Mouse (Mus musculus): Measurements from ENCODE around the gene Nedd9. TPM values are rescaled to one million over a fixed set of nuclear protein-coding genes. Genes with fewer than 3 reads are reported as not detected.
A peak's percentile ranks its signal among the peaks of the same experiment; 100 is the strongest.

Nedd9 gene
- polyA plus RNA-seq, 1 experiment from 2014 or later, result 15.9 TPM

DNA sequence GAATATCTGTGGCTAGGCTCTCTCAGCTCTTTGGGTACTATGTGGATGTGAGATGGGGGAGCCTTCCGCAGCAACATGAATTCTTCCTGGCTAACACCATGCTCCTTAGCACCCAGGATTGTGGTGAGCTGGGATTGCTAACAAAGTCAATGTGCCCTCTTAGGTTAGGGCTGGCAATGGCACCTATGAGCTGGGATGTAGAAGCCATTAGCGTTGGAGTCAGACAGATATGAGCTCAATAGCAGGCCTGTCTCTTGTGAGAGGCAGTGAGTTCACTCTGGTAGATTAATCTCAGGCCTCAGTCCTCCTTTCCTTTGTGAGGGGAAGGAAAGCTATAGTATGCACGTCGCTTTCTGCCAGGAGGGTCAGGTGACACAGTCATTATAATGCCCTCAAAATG is 157.1 kb downstream of the Nedd9 start:
- Histone ChIP-seq H3K27ac (no peak overlapping the region), H3K9ac (replicated peaks) (no peak overlapping the region), H3K4me2 (replicated peaks) (no peak overlapping the region), H3K9me3 (no peaks in the 10 kb centered on the region), H3K27me3 (no peaks in the 10 kb centered on the region), H3K36me3 (no peaks in the 10 kb centered on the region), H3K4me1 (replicated peaks) (0 out of 2 replicates have a peak, but pooled peaks cover 8% of the 10 kb centered on the region), H3K4me3 (replicated peaks) (no peak overlapping the region)
- WGBS, result 89% methylated on average over 4 of the region's 4 CpGs
- ATAC-seq, result no peak

DNA sequence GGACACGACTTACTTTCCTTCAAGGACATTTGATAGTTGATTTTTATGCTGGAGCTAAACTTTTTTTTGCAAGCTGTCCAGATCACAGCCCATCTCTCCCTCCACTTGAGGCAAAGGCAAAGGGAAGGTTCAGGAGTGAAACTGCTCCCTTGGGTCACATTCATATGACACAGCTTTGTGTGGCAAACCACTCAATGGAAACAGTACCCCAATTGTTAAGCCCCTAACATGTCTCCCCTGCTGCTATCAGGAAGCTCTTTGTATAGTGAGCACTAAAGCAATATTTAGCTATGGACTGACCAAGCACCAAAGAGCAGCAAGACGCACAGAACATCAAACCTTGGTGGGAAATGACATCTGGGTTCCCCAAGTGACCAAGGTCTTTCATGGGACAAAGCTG is 158.7 kb downstream of the Nedd9 start:
- Histone ChIP-seq H3K27ac (no peak overlapping the region), H3K4me1 (replicated peaks) (0 out of 2 replicates have a peak, but pooled peaks cover 8% of the 10 kb centered on the region), H3K9me3 (no peaks in the 10 kb centered on the region), H3K36me3 (no peaks in the 10 kb centered on the region), H3K4me3 (replicated peaks) (no peak overlapping the region), H3K9ac (replicated peaks) (no peak overlapping the region), H3K27me3 (no peaks in the 10 kb centered on the region), H3K4me2 (replicated peaks) (no peak overlapping the region)
- WGBS, result 66% methylated on average over 2 of the region's 2 CpGs
- no peak for ATAC-seq

DNA sequence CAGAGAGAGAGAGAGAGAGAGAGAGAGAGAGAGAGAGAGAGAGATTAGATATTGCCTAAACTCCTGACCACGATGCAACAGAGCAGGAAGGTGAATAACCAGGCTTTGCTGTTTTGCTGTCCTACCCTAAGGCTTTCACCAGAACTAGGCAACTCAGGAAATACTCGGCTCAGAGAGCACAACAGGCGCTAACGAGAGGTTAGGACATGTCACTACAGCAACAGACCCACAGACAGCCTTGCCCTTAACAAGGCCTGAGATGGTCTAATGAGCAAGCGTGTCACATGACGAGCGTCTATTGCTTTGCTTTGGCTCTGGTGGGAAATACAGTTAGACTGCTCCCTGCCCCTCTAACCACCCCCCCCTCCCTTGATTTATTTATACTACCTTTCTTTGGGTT is 159.6 kb downstream of the Nedd9 start:
- Histone ChIP-seq H3K4me1 (replicated peaks) (0 out of 2 replicates have a peak, but pooled peaks cover 8% of the 10 kb centered on the region), H3K9ac (replicated peaks) (no peak overlapping the region), H3K4me3 (replicated peaks) (no peak overlapping the region), H3K4me2 (replicated peaks) (no peak overlapping the region), H3K27me3 (no peaks in the 10 kb centered on the region), H3K27ac (no peak overlapping the region), H3K9me3 (no peaks in the 10 kb centered on the region), H3K36me3 (no peaks in the 10 kb centered on the region)
- ATAC-seq, result no peak
- 67% methylated on average over 7 of the region's 7 CpGs for WGBS

DNA sequence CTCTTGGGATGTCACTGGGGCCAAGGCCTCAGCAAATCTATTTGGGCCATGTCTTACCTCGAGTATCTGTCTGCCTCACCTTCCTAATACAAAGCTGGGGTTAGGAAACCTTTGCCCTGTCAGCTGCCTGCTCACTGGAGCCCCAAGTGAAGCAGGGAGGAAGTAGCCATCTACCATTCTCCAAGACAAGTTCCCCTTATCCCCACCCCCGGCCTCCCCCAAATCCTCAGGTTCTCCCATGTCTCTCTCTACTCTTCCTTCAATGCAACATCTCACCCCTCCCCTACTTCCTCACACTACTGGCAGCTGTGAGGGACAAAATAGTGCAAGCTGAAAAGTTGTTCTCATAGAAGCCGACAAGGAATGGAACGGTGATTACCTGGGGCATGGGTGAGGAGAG is 161.0 kb downstream of the Nedd9 start:
- no peak for ATAC-seq
- 86% methylated on average over 4 of the region's 4 CpGs for WGBS

DNA sequence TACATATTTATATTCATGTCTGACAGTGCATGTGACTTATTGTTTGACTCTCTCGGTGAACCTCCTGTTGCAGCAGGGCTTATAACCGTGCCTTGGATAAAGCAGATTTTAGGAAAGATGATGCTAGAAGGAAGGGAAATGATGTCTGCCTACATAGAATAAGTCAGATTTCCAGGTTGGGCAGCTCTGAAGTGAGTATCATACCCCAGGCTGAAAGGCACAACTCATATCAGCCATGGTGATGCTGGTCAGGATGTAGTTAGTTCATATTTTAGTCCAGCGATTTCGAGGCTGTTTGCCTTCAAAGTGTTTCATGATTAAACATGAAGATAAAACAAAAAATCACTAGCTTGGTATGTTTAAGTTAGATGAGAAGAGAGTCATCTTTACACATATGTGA is 161.8 kb downstream of the Nedd9 start:
- no peaks in the 10 kb centered on the region for H3K27me3 ChIP-seq
- peaks cover 21% of the 10 kb centered on the region for H3K4me1 ChIP-seq (replicated peaks)
- no peaks in the 10 kb centered on the region for H3K9me3 ChIP-seq
- no peak overlapping the region for H3K27ac ChIP-seq
- 84% methylated on average over 4 of the region's 4 CpGs for WGBS
- H3K4me3 ChIP-seq (replicated peaks), result no peak overlapping the region
- no peak for ATAC-seq
- no peaks in the 10 kb centered on the region for H3K36me3 ChIP-seq
- H3K4me2 ChIP-seq (replicated peaks), result no peak overlapping the region
- no peak overlapping the region for H3K9ac ChIP-seq (replicated peaks)

More for the DNA sequence above, 161.0 kb downstream of the Nedd9 start:
- Histone ChIP-seq H3K4me3 (replicated peaks) (no peak overlapping the region), H3K4me1 (replicated peaks) (peaks cover 13% of the 10 kb centered on the region), H3K27ac (no peak overlapping the region), H3K36me3 (no peaks in the 10 kb centered on the region), H3K27me3 (no peaks in the 10 kb centered on the region), H3K9me3 (no peaks in the 10 kb centered on the region), H3K9ac (replicated peaks) (no peak overlapping the region), H3K4me2 (replicated peaks) (no peak overlapping the region)

DNA sequence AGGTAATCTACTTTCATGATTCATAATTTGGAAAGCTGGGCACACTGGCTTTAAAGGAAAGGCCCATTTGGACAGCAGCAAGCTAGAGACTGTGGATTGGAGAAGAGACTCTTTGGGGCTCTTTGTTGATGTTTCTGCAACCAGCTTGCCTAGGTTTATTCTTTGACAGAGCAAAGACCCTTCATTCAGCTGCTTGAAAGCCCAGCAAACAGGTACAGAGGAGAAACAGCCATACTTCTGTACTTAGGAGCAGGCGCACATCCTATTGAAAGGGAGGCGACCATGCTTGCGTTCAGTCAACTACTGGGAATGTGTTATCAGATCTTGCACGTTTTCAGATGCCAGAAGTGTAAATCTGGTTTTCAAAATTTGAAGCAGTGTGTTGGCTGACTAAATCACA is 162.5 kb downstream of the Nedd9 start:
- Histone ChIP-seq H3K4me2 (replicated peaks) (no peak overlapping the region), H3K4me3 (replicated peaks) (no peak overlapping the region), H3K9ac (replicated peaks) (no peak overlapping the region), H3K27ac (no peak overlapping the region), H3K9me3 (no peaks in the 10 kb centered on the region), H3K27me3 (no peaks in the 10 kb centered on the region), H3K36me3 (no peaks in the 10 kb centered on the region), H3K4me1 (replicated peaks) (peaks cover 21% of the 10 kb centered on the region)
- ATAC-seq, result no peak
- WGBS, result 90% methylated on average over 4 of the region's 4 CpGs

DNA sequence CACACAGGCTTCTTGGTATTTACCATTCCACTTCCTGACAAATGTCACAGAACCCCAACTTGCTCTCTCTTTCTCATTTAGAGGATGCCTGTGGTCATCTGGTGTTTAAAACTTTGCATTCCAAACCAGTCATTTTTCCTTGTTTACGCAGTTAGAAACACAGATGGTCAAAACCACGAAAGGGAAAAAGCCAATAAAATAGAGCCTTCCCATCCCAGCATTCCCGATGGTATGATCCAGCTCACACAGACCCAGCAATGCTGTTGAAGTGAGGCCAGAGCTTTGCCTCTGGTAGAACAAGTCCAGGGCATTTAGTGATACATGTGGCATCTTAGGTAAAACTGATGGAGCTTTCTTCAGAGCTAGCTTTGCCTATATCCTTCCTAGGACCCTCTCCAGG is 165.7 kb downstream of the Nedd9 start:
- WGBS, result 85% methylated on average over 3 of the region's 3 CpGs
- Histone ChIP-seq H3K4me2 (replicated peaks) (no peak overlapping the region), H3K4me3 (replicated peaks) (no peak overlapping the region), H3K36me3 (peaks cover 10% of the 10 kb centered on the region), H3K27ac (peak overlapping the region; percentile 35), H3K27me3 (no peaks in the 10 kb centered on the region), H3K4me1 (replicated peaks) (peaks cover 13% of the 10 kb centered on the region), H3K9ac (replicated peaks) (no peak overlapping the region), H3K9me3 (no peaks in the 10 kb centered on the region)
- ATAC-seq, result no peak

DNA sequence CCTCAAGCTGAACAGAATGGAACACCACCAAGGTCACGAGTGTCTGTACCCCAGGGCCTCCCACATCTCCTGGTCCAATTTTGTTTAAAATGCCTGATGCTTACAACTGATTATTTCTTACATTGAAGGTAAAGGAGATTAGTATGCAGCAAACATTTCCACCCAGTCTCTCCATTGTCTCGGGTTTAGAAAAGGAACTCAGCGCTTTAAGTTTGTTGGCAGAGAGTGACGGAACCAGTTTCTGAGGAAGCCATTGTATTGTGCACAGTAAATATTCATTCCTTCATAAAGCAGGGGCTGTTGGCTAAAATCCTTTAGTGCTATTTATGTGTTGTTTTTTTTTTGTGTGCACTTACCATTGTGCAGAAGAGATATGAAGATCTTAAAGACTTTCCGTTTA is 166.4 kb downstream of the Nedd9 start:
- H3K36me3 ChIP-seq, result peaks cover 17% of the 10 kb centered on the region
- H3K27ac ChIP-seq, result no peak overlapping the region
- 31% methylated on average over 5 of the region's 5 CpGs for WGBS
- peaks cover 13% of the 10 kb centered on the region for H3K4me1 ChIP-seq (replicated peaks)
- H3K9ac ChIP-seq (replicated peaks), result no peak overlapping the region
- no peak overlapping the region for H3K4me3 ChIP-seq (replicated peaks)
- H3K4me2 ChIP-seq (replicated peaks), result no peak overlapping the region
- ATAC-seq, result no peak
- no peaks in the 10 kb centered on the region for H3K27me3 ChIP-seq
- no peaks in the 10 kb centered on the region for H3K9me3 ChIP-seq

DNA sequence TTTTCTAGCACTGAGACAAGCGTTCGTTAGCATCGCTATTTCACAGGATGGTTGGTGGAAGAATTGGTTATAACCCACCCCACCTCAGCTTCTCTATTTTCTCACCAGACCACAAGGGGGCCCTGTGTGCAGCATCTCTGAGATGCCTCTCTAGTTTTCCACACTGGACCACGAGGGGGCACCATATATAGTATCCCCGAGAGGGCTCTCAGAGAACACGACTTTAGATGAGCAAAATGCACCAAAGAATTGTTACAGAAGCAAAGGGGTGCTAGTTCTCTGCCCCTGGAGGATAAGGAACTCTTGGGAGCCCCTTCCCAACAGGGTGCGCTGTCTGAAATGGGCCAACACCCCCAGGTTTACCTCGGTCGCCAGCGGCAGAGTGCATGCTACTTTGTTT is 184.4 kb downstream of the Nedd9 start:
- WGBS, result 65% methylated on average over 10 of the region's 10 CpGs
- Histone ChIP-seq H3K9me3 (no peaks in the 10 kb centered on the region), H3K27me3 (no peaks in the 10 kb centered on the region), H3K4me1 (replicated peaks) (peaks cover 9% of the 10 kb centered on the region; the same call in 1 of the 2 replicates), H3K4me3 (replicated peaks) (no peak overlapping the region), H3K9ac (replicated peaks) (no peak overlapping the region), H3K36me3 (no peaks in the 10 kb centered on the region), H3K4me2 (replicated peaks) (no peak overlapping the region), H3K27ac (no peak overlapping the region)
- ATAC-seq, result no peak

DNA sequence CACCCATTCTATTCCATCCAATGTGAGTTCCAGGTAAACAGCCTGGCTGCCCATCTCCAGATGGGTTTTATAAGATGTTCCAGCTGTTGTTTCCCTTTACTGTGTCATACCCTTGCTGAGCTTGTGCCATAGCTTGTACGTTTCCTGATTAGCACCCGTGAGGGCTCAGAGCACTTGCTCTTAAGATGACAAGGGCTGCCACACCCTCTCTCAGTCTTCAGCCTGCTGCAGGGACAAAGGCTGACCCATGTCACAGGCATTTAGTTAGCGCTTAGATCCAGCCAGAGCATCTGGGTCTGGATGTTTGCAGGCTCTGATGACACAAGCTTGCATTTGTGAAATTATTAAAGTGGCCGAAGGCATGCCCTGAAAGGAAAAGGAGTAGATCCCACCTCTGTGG is 187.1 kb downstream of the Nedd9 start:
- peaks cover 17% of the 10 kb centered on the region for H3K4me1 ChIP-seq (replicated peaks)
- H3K27ac ChIP-seq, result no peak overlapping the region
- no peaks in the 10 kb centered on the region for H3K36me3 ChIP-seq
- no peak for ATAC-seq
- H3K4me2 ChIP-seq (replicated peaks), result no peak overlapping the region
- no peaks in the 10 kb centered on the region for H3K9me3 ChIP-seq
- no peak overlapping the region for H3K4me3 ChIP-seq (replicated peaks)
- 71% methylated on average over 4 of the region's 4 CpGs for WGBS
- no peaks in the 10 kb centered on the region for H3K27me3 ChIP-seq
- H3K9ac ChIP-seq (replicated peaks), result no peak overlapping the region

DNA sequence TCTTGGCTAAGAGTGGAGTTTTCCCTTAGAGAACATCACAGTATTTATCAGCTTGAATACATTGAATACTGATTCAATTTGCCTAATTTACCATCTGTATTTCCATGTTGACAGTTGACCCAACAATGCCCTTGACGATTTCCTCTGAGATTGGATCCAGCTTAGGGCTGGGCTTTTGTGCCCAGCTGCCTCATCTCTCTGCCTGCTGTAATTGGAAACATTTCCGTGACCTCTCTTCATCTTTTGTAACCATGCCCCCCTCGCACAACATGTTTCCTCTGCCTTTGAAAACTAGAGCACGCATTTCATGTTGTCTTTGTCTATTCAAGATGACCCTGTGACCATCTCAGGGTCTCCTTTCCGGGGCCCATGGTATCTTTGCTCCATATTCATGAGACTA is 188.2 kb downstream of the Nedd9 start:
- H3K4me1 ChIP-seq (replicated peaks), result peaks cover 17% of the 10 kb centered on the region

DNA sequence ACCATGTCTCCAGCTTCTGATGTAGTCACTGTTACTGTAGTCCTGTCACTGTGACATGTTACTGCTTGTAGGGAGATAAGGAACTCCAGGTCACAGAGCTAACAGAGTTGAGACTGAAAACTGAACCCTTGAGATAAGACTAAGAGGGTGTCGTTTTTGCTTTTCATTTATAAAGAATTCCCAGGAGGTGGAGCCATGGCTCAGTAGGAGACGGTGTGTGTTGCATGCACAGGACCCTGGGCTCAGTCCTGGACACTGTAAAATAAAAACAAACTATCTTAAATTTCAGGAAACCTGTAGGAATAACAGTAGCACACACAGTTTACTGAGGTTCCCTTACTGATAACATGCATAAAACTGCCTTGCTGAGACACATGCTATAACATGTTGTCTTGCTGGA is 188.6 kb downstream of the Nedd9 start:
- Histone ChIP-seq H3K36me3 (no peaks in the 10 kb centered on the region), H3K9ac (replicated peaks) (no peak overlapping the region)
- 49% methylated on average over 2 of the region's 2 CpGs for WGBS

More for the DNA sequence above, 188.2 kb downstream of the Nedd9 start:
- Histone ChIP-seq H3K4me3 (replicated peaks) (no peak overlapping the region), H3K4me2 (replicated peaks) (no peak overlapping the region), H3K36me3 (no peaks in the 10 kb centered on the region), H3K9ac (replicated peaks) (no peak overlapping the region), H3K27ac (no peak overlapping the region), H3K9me3 (no peaks in the 10 kb centered on the region), H3K27me3 (no peaks in the 10 kb centered on the region)
- ATAC-seq, result no peak
- WGBS, result 30% methylated on average over 5 of the region's 5 CpGs

DNA sequence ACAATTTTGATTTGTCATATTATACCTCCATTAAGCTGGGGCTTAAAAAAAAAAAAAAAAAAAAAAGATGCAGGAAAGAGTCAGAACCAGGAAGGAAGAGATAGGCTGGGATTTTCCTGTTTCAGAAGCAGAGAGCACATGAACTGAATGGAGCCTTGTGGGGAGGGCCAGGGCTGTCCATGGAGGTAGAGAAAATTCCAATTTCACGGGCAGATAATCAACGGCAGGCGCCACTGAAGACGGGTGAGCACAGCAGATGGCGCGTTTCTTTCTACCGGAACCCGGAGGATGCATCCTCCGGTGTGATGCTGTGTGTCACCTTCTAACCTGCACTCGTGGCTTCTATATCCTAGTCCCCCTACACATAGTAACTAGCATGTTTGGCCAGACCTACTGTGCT is 190.8 kb downstream of the Nedd9 start:
- whole genome bisulfite sequencing, result 54% methylated on average over 10 of the region's 10 CpGs
- Histone ChIP-seq H3K36me3 (no peaks in the 10 kb centered on the region), H3K27me3 (no peaks in the 10 kb centered on the region), H3K4me2 (replicated peaks) (no peak overlapping the region), H3K4me1 (replicated peaks) (peaks cover 17% of the 10 kb centered on the region), H3K27ac (no peak overlapping the region), H3K9ac (replicated peaks) (no peak overlapping the region), H3K9me3 (no peaks in the 10 kb centered on the region), H3K4me3 (replicated peaks) (no peak overlapping the region)
- peak; percentile 53; the same call in 1 of the 2 replicates for ATAC-seq

More for the DNA sequence above, 188.6 kb downstream of the Nedd9 start:
- peaks cover 17% of the 10 kb centered on the region for H3K4me1 ChIP-seq (replicated peaks)
- no peaks in the 10 kb centered on the region for H3K27me3 ChIP-seq
- ATAC-seq, result no peak
- no peaks in the 10 kb centered on the region for H3K9me3 ChIP-seq
- no peak overlapping the region for H3K4me2 ChIP-seq (replicated peaks)
- no peak overlapping the region for H3K27ac ChIP-seq
- H3K4me3 ChIP-seq (replicated peaks), result no peak overlapping the region
